Mouse (Mus musculus): ENCODE results near the gene Lrif1. TPM values are rescaled to one million over a fixed set of nuclear protein-coding genes. Genes with fewer than 3 reads are reported as not detected.
"Not testable (repeated sequence)": the region's sequence is repeated elsewhere in the genome, so short reads cannot be mapped to it uniquely, and the experiment has no call there.

Gene Lrif1
- total RNA-seq (2021), result 10 to 100 TPM; 18.0 to 19.8 TPM

- DNase-seq (ENCODE audit: extremely low spot score in 1 of 2, low spot score in 1 of 2), result peak; percentile 67 to 71
Measured at GRCm38 (mm10) chr3:106684830-106685229, at the start of gene Lrif1. Gene Lrif1, plus strand, starts transcription at chr3:106684987.

- DNase-seq (ENCODE audit: extremely low spot score in 1 of 2, low spot score in 1 of 2), result not testable (repeated sequence)
Measured at GRCm38 (mm10) chr3:106672811-106673210, 12.0 kb upstream of the Lrif1 start.

GRCm38 (mm10) chr3:106685381-106685780 lies 594 bp downstream of the Lrif1 start:
- DNase-seq (ENCODE audit: extremely low spot score in 1 of 2, low spot score in 1 of 2), result no peak

- peak; percentile 74 to 79 for DNase-seq (ENCODE audit: extremely low spot score in 1 of 2, low spot score in 1 of 2)
Measured at GRCm38 (mm10) chr3:106721397-106722027, 36.7 kb downstream of the Lrif1 start.

- peak; percentile 69 to 79 for DNase-seq (ENCODE audit: extremely low spot score in 1 of 2, low spot score in 1 of 2)
Measured at GRCm38 (mm10) chr3:106722028-106722945, 37.5 kb downstream of the Lrif1 start.

- DNase-seq (ENCODE audit: extremely low spot score in 1 of 2, low spot score in 1 of 2), result no peak
Measured at GRCm38 (mm10) chr3:106755898-106756297, 71.1 kb downstream of the Lrif1 start.

GRCm38 (mm10) chr3:106771834-106772233 lies 87.0 kb downstream of the Lrif1 start:
- no peak for DNase-seq (ENCODE audit: extremely low spot score in 1 of 2, low spot score in 1 of 2)

GRCm38 (mm10) chr3:106785130-106785529 lies 100.3 kb downstream of the Lrif1 start:
- no peak for DNase-seq (ENCODE audit: extremely low spot score in 1 of 2, low spot score in 1 of 2)

Other genes starting within 250 kb of the Lrif1 start
- 1 to 10 TPM in 1 of 2 experiments, under 1 TPM in 1; 0.30 to 1.1 TPM for gene Dennd2d, start 202.6 kb upstream of the Lrif1 start, total RNA-seq (2021)
- gene Dram2, start 137.2 kb upstream of the Lrif1 start, total RNA-seq (2021), result 10 to 100 TPM; 39.2 to 40.2 TPM
- gene Cept1, start 137.2 kb upstream of the Lrif1 start, total RNA-seq (2021), result 10 to 100 TPM; 43.9 to 49.5 TPM
- gene Cd53, start 105.2 kb downstream of the Lrif1 start, total RNA-seq (2021), result 10 to 100 TPM in 1 of 2 experiments, 1 to 10 TPM in 1; 9.7 to 10.5 TPM
- gene Olfr266, start 141.3 kb downstream of the Lrif1 start, total RNA-seq (2021), result not detected